Mouse (Mus musculus): Measurements from ENCODE around the gene Tcam1. TPM values are rescaled to one million over a fixed set of nuclear protein-coding genes. Genes with fewer than 3 reads are reported as not detected.

Tcam1 gene
- polyA plus RNA-seq, 1 experiment from 2014 or later: 0.28 TPM

DNA sequence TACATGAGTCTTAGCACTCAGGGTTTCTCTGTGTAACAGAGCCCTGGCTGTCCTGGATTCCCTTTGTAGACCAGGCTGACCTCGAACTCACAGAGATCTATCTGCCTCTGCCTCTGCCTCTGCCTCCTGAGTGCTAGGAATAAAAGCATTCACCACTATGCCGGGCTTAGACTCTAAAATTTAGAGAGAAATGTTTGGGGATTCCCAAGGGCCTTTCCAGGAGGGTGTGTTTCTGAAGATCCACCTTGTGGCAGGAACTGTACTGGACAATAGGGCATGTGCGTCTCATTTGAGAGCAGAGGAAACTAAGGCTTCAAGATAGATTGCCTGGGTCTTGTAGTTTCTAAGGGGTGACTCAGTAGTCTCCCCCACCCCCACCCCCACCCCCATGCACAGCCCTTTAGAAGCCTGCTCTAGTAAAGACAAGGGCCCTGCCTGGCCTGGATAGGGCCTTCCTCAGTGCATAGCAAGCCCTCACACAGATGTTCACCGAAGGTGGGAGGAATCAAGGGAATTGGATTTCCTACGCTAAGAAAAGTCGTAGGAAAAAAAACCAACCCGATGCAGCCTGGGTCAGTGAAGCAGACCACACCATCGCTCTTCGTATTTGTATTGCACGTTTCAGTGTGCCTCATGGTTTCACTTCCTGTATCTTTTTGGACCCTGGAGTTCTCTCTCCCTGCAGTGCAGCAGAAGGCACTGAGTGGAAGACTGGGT lies 29.0 kb downstream of the Tcam1 start:
- no peak overlapping the region for H3K9ac ChIP-seq
- no peak overlapping the region for H3K4me2 ChIP-seq
- WGBS: 78% methylated on average over 10 of the region's 10 CpGs
- H3K27me3 ChIP-seq (replicated peaks): no peaks in the 10 kb centered on the region
- ATAC-seq (ENCODE audit: insufficient read depth, low FRiP score, low read depth): no peak
- H3K4me3 ChIP-seq (replicated peaks): no peak overlapping the region
- no peaks in the 10 kb centered on the region for H3K9me3 ChIP-seq
- H3K27ac ChIP-seq: no peak overlapping the region
- no peaks in the 10 kb centered on the region for H3K4me1 ChIP-seq
- no peaks in the 10 kb centered on the region for H3K36me3 ChIP-seq

DNA sequence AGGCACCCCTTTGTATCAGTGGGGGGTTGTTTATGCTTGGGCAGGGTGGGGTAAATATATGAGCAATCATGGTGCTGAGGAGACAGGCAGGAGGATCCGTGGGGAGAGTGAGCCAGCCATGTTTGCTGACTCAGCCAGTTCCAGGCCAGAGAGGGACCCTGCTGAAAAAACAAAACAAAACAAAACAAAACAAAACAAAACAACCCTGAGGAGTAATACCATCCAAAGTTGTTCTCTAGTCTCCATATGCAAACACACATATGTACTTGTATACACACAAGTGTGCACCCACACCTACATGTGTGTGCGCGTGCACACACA lies 29.6 kb downstream of the Tcam1 start:
- no peak for ATAC-seq (ENCODE audit: insufficient read depth, low FRiP score, low read depth)
- WGBS: 76% methylated on average over 3 of the region's 3 CpGs
- H3K27ac ChIP-seq: no peak overlapping the region

DNA sequence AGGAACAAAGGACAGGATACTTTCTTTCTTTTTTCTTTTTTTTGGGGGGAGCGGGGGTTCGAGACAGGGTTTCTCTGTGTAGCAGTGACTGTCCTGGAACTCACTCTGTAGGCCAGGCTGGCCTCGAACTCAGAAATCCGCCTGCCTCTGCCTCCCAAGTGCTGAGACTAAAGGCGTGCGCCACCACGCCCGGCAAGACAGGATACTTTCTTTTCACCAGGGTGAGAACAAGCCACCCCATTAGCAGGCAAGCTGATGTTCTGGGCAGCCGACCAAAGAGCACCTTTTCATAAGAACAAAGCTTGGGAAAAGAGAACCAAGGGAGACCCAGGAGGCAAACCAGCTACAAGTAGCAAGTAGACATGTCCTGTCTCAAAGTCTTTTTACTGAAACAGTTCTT lies 30.3 kb downstream of the Tcam1 start:
- ATAC-seq (ENCODE audit: insufficient read depth, low FRiP score, low read depth): no peak
- Histone ChIP-seq H3K27ac (no peak overlapping the region), H3K4me2 (no peak overlapping the region), H3K36me3 (no peaks in the 10 kb centered on the region), H3K9me3 (no peaks in the 10 kb centered on the region), H3K4me1 (no peaks in the 10 kb centered on the region), H3K27me3 (replicated peaks) (no peaks in the 10 kb centered on the region), H3K4me3 (replicated peaks) (no peak overlapping the region), H3K9ac (no peak overlapping the region)
- WGBS: 87% methylated on average over 9 of the region's 9 CpGs

More for the DNA sequence above, 29.6 kb downstream of the Tcam1 start:
- H3K9me3 ChIP-seq: no peaks in the 10 kb centered on the region
- no peaks in the 10 kb centered on the region for H3K36me3 ChIP-seq
- no peaks in the 10 kb centered on the region for H3K4me1 ChIP-seq
- no peak overlapping the region for H3K4me3 ChIP-seq (replicated peaks)
- H3K9ac ChIP-seq: no peak overlapping the region
- no peaks in the 10 kb centered on the region for H3K27me3 ChIP-seq (replicated peaks)
- H3K4me2 ChIP-seq: no peak overlapping the region

DNA sequence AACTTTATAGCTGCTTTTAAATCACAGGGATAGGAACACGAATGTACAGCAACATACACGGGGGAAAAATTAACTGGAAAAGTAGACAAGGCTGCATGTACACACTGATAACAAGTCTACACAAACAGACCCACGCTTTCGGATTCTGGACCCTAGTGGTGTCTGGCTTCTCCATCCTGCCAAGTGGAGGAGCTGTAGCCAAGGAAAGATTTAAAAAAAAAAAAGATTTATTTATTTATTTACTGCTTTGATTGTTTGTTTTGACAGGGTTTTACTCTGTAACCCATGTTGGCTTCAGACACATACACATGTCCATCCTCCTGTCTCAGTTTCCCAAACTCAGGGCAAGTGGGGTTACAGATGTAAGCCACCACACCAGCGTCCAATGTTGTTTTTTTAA lies 31.0 kb downstream of the Tcam1 start:
- Histone ChIP-seq H3K36me3 (no peaks in the 10 kb centered on the region), H3K4me1 (no peaks in the 10 kb centered on the region), H3K4me2 (no peak overlapping the region), H3K27me3 (replicated peaks) (no peaks in the 10 kb centered on the region), H3K27ac (no peak overlapping the region), H3K9me3 (no peaks in the 10 kb centered on the region), H3K4me3 (replicated peaks) (no peak overlapping the region), H3K9ac (no peak overlapping the region)
- ATAC-seq (ENCODE audit: insufficient read depth, low FRiP score, low read depth): no peak
- 55% methylated on average over 5 of the region's 5 CpGs for WGBS

DNA sequence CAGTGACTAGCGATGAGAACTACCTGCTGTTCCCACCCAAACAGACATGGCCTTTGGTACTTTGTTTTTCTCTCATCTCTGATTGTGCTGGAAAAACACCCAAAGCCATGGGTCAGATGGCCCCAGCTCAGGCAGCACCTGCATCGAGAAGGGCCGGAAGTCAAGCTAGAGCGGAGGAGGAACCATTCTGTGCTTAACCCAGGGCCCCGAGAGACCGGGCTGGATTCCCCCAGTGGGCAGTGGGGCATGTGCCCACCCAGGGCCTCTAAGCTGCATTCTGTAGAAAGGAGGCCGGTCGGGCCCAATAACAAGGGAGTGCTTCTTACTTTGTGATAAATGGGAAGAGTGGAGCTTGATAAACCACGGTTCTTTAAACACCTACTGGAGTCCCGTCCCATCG lies 31.7 kb downstream of the Tcam1 start:
- H3K27ac ChIP-seq: no peak overlapping the region
- H3K4me1 ChIP-seq: 0 out of 2 replicates have a peak, but pooled peaks cover under 1% of the 10 kb centered on the region
- H3K4me2 ChIP-seq: no peak overlapping the region
- WGBS: 74% methylated on average over 11 of the region's 11 CpGs
- H3K9me3 ChIP-seq: no peaks in the 10 kb centered on the region
- H3K4me3 ChIP-seq (replicated peaks): no peak overlapping the region
- no peaks in the 10 kb centered on the region for H3K27me3 ChIP-seq (replicated peaks)
- no peaks in the 10 kb centered on the region for H3K36me3 ChIP-seq
- no peak overlapping the region for H3K9ac ChIP-seq
- ATAC-seq (ENCODE audit: insufficient read depth, low FRiP score, low read depth): no peak

DNA sequence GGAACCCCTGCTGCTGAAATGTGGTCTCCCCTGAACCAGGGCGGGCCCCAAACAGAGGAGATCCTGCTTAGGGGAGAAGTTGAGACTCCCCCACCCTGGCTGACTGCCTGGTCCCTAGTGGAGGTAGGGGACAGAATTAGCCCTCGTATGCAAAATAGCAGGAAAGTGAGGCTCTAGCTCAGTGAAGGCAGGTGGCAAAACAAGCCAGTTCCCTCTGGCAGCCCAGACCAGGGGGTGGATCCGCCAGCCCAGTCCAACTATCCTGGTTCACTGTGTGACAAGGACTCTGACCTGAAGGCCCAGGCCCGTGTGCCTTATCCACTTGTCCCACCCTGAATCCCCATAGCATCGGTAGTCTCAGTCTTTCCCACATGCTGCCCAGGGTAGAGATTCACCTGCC lies 33.7 kb downstream of the Tcam1 start:
- Histone ChIP-seq H3K36me3 (no peaks in the 10 kb centered on the region), H3K27me3 (replicated peaks) (no peaks in the 10 kb centered on the region), H3K27ac (no peak overlapping the region), H3K4me2 (no peak overlapping the region), H3K9ac (no peak overlapping the region), H3K4me3 (replicated peaks) (no peak overlapping the region), H3K4me1 (0 out of 2 replicates have a peak, but pooled peaks cover 9% of the 10 kb centered on the region), H3K9me3 (no peaks in the 10 kb centered on the region)
- 67% methylated on average over 5 of the region's 5 CpGs for WGBS
- ATAC-seq (ENCODE audit: insufficient read depth, low FRiP score, low read depth): no peak

DNA sequence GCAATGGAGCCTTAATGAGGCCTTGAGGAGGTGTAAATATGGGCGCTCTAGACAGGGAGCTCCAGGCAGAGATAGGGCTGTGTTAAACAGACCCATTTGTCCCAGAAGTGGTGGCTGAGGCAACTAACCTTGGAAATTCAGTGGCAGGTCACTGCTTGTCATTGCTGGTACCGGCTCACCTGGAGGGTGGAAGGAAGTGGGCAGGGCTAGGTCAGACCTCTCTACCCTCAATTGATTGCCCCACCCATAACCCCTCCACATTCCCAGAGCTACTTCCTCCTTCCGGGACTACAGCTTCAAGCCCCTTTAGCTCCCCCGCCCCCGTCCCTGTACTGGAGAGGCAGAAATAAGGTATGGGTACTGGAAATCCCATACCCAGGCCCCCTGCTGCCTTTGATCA lies 37.1 kb downstream of the Tcam1 start:
- Histone ChIP-seq H3K27ac (no peak overlapping the region), H3K4me1 (0 out of 2 replicates have a peak, but pooled peaks cover 12% of the 10 kb centered on the region), H3K36me3 (no peaks in the 10 kb centered on the region), H3K27me3 (replicated peaks) (no peaks in the 10 kb centered on the region), H3K9me3 (no peaks in the 10 kb centered on the region), H3K4me3 (replicated peaks) (no peak overlapping the region), H3K4me2 (no peak overlapping the region), H3K9ac (no peak overlapping the region)
- 48% methylated on average over 5 of the region's 5 CpGs for WGBS
- ATAC-seq (ENCODE audit: insufficient read depth, low FRiP score, low read depth): peak; percentile 58

DNA sequence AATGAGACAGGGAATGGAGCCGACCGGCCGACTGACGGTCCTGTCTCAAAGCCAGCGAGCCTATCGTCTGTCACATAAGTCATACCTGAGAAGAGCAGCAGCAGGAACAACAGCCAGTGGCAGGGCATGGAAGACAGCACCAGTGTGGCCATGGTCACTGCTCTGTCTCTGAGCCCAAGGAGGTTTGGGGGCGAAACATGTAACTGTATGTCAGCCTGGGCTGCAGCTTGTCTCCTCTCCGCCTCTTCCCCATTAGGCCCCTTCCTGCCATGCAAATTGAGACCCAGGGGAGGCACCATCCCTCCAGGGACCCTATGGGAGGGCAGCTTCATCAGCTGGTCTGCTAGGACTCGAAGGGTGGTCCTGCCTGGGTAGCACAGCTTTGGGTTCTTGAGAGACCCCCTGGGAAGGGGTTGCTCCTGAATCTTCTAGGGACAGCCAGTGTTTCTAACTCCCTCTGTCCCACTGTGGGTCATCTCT lies 37.9 kb downstream of the Tcam1 start, which contains the start of gene Cd79b:
Gene Cd79b (minus strand): TSS at position 430 of the 480 bp plus-strand sequence.
- H3K4me3 ChIP-seq (replicated peaks): no peak within 1 kb of the TSS
- H3K27me3 ChIP-seq (replicated peaks): no peaks in the 10 kb centered on the region
- H3K36me3 ChIP-seq: no peaks in the 10 kb centered on the region
- H3K4me1 ChIP-seq: 0 out of 2 replicates have a peak, but pooled peaks cover 16% of the 10 kb centered on the region
- no peak within 1 kb of the TSS for H3K4me2 ChIP-seq
- no peak within 1 kb of the TSS for H3K27ac ChIP-seq
- no peak for ATAC-seq (ENCODE audit: insufficient read depth, low FRiP score, low read depth)
- WGBS: 61% methylated on average over 9 of the region's 9 CpGs
- no peaks in the 10 kb centered on the region for H3K9me3 ChIP-seq
- no peak within 1 kb of the TSS for H3K9ac ChIP-seq

DNA sequence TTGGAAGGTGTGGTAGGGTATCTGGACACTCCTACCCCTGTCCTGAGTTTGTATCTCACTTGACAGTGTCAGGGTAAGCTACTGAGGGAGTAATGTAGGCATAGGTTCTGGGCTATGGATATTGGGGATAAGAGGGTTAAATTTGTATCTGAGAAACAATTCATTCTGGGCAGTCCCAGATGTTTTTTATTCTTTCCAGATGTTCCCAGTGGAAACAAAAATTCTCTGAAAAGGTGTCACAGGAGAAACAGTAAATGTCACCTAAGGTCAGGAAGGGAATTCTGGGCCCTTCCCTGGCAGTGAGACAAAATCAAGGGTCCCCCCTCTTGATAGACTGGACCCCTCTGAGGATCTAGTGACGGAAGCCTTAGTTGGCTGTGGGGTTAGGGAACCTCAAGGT lies 39.9 kb downstream of the Tcam1 start:
- Histone ChIP-seq H3K4me2 (no peak overlapping the region), H3K9me3 (no peaks in the 10 kb centered on the region), H3K4me1 (0 out of 2 replicates have a peak, but pooled peaks cover 16% of the 10 kb centered on the region), H3K4me3 (replicated peaks) (no peak overlapping the region), H3K9ac (no peak overlapping the region), H3K27me3 (replicated peaks) (no peaks in the 10 kb centered on the region), H3K27ac (no peak overlapping the region), H3K36me3 (no peaks in the 10 kb centered on the region)
- WGBS: 56% methylated on average over 1 of the region's 1 CpGs
- ATAC-seq (ENCODE audit: insufficient read depth, low FRiP score, low read depth): no peak

DNA sequence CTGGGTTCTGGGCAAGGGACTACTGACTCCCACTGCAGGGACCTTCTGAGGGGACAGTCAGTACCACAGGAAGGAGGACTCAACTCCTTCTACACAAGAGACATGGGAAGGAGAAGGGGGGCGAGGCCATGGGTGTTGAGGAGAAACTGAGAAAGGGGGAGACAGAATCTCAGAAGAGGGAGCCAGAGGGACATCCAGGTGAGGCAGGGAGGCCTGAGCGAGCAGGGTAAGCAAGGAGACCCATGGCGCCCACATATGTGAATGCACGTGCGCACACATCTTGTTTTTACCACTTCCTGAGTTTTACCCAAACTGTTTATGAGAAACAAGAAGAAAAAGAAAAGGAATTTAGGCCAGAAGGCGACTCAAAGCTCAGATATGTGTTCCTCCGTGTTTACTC lies 41.3 kb downstream of the Tcam1 start:
- Histone ChIP-seq H3K36me3 (no peaks in the 10 kb centered on the region), H3K27ac (no peak overlapping the region), H3K4me3 (replicated peaks) (no peak overlapping the region), H3K4me1 (0 out of 2 replicates have a peak, but pooled peaks cover 16% of the 10 kb centered on the region), H3K27me3 (replicated peaks) (no peaks in the 10 kb centered on the region), H3K4me2 (no peak overlapping the region), H3K9me3 (no peaks in the 10 kb centered on the region), H3K9ac (no peak overlapping the region)
- no peak for ATAC-seq (ENCODE audit: insufficient read depth, low FRiP score, low read depth)
- WGBS: 71% methylated on average over 7 of the region's 7 CpGs

DNA sequence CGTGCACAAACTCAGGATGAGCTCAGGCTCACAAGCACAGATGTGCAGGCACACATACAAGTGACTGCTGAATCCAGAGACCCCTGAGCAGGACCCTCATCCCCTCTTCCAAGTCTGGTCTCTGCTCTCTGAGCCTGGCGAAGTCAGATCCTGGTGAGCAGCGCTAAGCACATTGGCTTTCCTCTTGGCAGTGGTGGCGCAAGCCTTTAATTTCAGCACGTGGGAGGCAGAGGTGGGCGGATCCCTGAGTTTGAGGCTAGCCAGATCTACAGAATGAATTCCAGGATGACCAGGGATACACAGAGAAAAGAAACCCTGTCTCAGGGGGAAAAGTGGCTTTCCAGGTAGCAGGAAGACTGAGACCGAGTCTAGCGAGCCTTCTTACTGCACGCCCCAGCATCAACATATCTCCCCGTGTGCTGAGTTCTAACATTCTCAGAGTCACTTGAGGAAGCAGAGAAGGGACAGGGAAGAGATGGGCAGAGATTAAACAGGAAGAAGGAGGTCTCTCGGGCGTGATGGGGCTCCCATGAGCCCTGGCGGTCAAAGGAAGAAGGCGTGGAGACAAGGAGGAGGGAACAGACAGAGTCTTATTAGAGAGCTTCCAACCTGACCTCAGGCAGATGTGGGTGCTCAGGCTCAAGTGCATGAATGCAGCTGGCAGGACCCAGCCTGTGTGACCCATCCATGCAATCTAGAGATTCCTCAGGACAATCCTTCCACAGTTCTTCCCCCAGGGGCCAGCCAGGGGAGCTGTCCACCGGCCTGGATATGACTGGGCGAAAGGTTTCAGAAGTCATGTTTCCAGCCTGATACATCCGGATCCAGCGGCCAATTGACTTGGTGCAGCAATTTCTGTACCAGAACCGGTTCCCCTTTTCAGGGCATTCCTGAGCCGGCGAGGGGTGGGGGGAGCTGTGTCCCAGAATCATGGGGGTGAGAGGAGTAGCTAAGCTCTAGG lies 42.2 kb downstream of the Tcam1 start:
- WGBS: 61% methylated on average over 21 of the region's 21 CpGs
- H3K27ac ChIP-seq: no peak overlapping the region
- H3K9me3 ChIP-seq: no peaks in the 10 kb centered on the region
- H3K36me3 ChIP-seq: no peaks in the 10 kb centered on the region
- H3K4me2 ChIP-seq: no peak overlapping the region
- ATAC-seq (ENCODE audit: insufficient read depth, low FRiP score, low read depth): no peak
- H3K4me1 ChIP-seq: 0 out of 2 replicates have a peak, but pooled peaks cover 10% of the 10 kb centered on the region
- H3K4me3 ChIP-seq (replicated peaks): no peak overlapping the region
- H3K27me3 ChIP-seq (replicated peaks): no peaks in the 10 kb centered on the region
- no peak overlapping the region for H3K9ac ChIP-seq

DNA sequence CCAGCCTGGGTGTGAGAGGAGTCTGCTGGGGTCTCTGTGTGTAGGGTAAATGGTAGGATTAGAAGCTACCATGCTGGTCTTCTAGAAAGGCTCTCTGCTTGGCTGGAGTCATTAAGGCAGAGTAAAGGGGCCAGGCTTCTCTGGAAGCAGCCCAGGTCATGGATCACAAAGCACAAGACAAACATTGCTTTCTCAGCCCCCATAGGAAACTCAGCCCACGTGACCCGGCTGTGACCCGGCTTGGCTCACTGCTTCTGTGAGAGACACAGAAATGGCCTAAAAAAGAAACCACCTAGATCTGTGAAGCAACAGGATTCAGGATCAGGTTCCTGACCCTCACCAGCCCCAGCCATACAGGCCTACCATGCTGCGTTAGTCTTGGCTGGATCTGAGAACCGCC lies 48.4 kb downstream of the Tcam1 start:
- no peak overlapping the region for H3K4me3 ChIP-seq (replicated peaks)
- H3K4me2 ChIP-seq: no peak overlapping the region
- H3K27ac ChIP-seq: no peak overlapping the region
- 70% methylated on average over 5 of the region's 5 CpGs for WGBS
- peaks cover 2% of the 10 kb centered on the region; the same call in 1 of the 2 replicates for H3K4me1 ChIP-seq
- H3K36me3 ChIP-seq: no peaks in the 10 kb centered on the region
- no peaks in the 10 kb centered on the region for H3K27me3 ChIP-seq (replicated peaks)
- ATAC-seq (ENCODE audit: insufficient read depth, low FRiP score, low read depth): no peak
- no peak overlapping the region for H3K9ac ChIP-seq
- no peaks in the 10 kb centered on the region for H3K9me3 ChIP-seq

All from stomach, embryonic 15.5 days (tissue).